Mouse (Mus musculus): Measurements from ENCODE around the gene Tmem121. TPM values are rescaled to one million over a fixed set of nuclear protein-coding genes. Genes with fewer than 3 reads are reported as not detected.

Gene Tmem121
- polyA plus RNA-seq, 1 experiment from 2014 or later: 7.2 TPM

DNA sequence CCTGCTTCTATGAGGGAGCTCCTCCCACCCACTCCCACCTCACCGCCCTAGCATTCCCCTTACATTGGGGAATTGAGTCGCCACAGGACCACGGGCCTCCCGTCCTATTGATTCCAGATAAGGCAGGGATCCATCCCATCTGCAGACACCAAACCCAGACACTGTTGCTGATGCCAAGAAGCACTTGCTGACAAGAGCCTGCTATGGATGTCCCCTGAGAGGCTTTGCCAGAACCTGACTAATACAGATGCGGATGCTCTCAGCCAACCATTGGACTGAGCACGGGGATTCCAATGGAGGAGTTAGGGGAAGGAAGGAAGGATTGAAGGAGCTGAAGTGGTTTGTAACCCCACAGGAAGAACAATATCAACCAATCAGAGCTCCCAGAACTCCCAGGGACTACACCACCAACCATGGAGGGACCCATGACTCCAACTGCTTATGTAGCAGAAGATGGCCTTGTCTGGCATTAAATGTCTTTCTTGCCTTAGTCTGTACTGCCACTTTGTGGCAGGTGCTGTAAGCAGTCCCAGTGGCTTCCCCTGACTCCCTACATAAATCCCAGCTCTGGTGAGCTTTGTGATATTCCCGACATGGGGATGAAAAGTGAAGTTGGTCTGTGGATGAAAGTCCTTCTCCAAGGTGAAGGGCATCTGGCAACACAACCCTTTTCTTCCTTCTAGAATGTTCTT, 19.7 kb downstream of the Tmem121 start:
- no peaks in the 10 kb centered on the region for H3K4me1 ChIP-seq (ENCODE audit: control insufficient read depth, insufficient read depth, low read length)
- H3K27ac ChIP-seq (ENCODE audit: low read length): no peak overlapping the region
- H3K27me3 ChIP-seq (ENCODE audit: control insufficient read depth, insufficient read depth, low read length): no peaks in the 10 kb centered on the region
- ATAC-seq (ENCODE audit: insufficient number of reproducible peaks, insufficient read depth, low FRiP score, low read depth): no peak
- H3K4me2 ChIP-seq (replicated peaks; ENCODE audit: low read depth, low read length): no peak overlapping the region
- H3K36me3 ChIP-seq (ENCODE audit: control insufficient read depth, insufficient read depth, low read length): no peaks in the 10 kb centered on the region
- H3K9me3 ChIP-seq (ENCODE audit: control insufficient read depth, low read depth, low read length): 0 out of 2 replicates have a peak, but pooled peaks cover 3% of the 10 kb centered on the region
- H3K9ac ChIP-seq (replicated peaks; ENCODE audit: low read depth, low read length): no peak overlapping the region
- 83% methylated on average over 7 of the region's 7 CpGs for WGBS
- no peak overlapping the region for H3K4me3 ChIP-seq (ENCODE audit: low read depth, low read length)

DNA sequence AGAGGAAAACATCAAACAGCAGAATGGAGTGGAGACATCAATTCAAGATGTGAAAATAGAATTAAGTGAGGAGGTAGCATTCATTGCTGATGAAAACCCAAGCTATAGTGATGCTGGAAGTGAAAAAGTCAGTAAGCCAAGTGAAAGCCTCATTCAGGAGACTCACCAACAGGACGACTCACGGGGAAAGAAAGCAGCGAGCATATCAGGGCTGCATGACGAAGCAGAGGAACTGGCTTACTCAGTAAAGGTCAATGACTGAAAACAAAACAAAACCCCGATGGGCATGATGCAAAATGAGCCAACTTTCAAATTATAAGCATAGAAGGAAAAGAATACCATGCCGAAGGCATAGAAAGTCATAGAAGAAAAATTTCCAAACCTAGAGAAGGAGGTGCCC, 22.0 kb downstream of the Tmem121 start:
- no peaks in the 10 kb centered on the region for H3K9me3 ChIP-seq (ENCODE audit: control insufficient read depth, low read depth, low read length)
- no peaks in the 10 kb centered on the region for H3K27me3 ChIP-seq (ENCODE audit: control insufficient read depth, insufficient read depth, low read length)
- H3K4me1 ChIP-seq (ENCODE audit: control insufficient read depth, insufficient read depth, low read length): no peaks in the 10 kb centered on the region
- H3K9ac ChIP-seq (replicated peaks; ENCODE audit: low read depth, low read length): no peak overlapping the region
- no peak for ATAC-seq (ENCODE audit: insufficient number of reproducible peaks, insufficient read depth, low FRiP score, low read depth)
- 78% methylated on average over 6 of the region's 6 CpGs for WGBS
- no peak overlapping the region for H3K4me3 ChIP-seq (ENCODE audit: low read depth, low read length)
- no peak overlapping the region for H3K27ac ChIP-seq (ENCODE audit: low read length)
- H3K4me2 ChIP-seq (replicated peaks; ENCODE audit: low read depth, low read length): no peak overlapping the region
- no peaks in the 10 kb centered on the region for H3K36me3 ChIP-seq (ENCODE audit: control insufficient read depth, insufficient read depth, low read length)

- H3K4me2 ChIP-seq (replicated peaks; ENCODE audit: low read depth, low read length): no peak overlapping the region
- no peak for ATAC-seq (ENCODE audit: insufficient number of reproducible peaks, insufficient read depth, low FRiP score, low read depth)
- 85% methylated on average over 17 of the region's 17 CpGs for WGBS
These were observed 25.1 kb downstream of the Tmem121 start for GRCm38 (mm10) chr12:113210586-113211378.

DNA sequence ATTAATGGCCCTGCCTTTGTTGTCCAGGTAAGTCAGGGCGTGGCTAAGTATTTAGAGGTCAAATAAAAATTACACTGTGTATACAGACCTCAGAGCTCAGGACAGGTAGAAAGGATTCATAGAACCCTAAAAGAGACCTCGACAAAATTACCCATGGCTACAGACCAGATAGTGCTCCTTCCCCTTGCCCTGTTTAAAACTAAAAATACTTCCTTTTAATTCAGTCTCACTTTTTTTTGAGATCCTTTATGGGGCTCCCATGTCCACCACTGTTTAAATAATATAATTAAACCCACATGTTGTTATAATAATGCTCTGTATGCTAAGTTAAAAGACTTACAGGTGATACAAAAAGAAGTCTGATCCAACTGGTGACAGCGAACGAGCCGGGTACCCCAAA, 26.0 kb downstream of the Tmem121 start:
- 78% methylated on average over 5 of the region's 5 CpGs for WGBS
- Histone ChIP-seq H3K4me1 (ENCODE audit: control insufficient read depth, insufficient read depth, low read length) (no peaks in the 10 kb centered on the region), H3K4me2 (replicated peaks; ENCODE audit: low read depth, low read length) (no peak overlapping the region), H3K36me3 (ENCODE audit: control insufficient read depth, insufficient read depth, low read length) (no peaks in the 10 kb centered on the region), H3K9me3 (ENCODE audit: control insufficient read depth, low read depth, low read length) (no peaks in the 10 kb centered on the region), H3K9ac (replicated peaks; ENCODE audit: low read depth, low read length) (no peak overlapping the region), H3K27me3 (ENCODE audit: control insufficient read depth, insufficient read depth, low read length) (no peaks in the 10 kb centered on the region), H3K27ac (ENCODE audit: low read length) (no peak overlapping the region), H3K4me3 (ENCODE audit: low read depth, low read length) (no peak overlapping the region)
- no peak for ATAC-seq (ENCODE audit: insufficient number of reproducible peaks, insufficient read depth, low FRiP score, low read depth)

More at GRCm38 (mm10) chr12:113210586-113211378, 25.1 kb downstream of the Tmem121 start:
- H3K4me3 ChIP-seq (ENCODE audit: low read depth, low read length): no peak overlapping the region
- no peaks in the 10 kb centered on the region for H3K9me3 ChIP-seq (ENCODE audit: control insufficient read depth, low read depth, low read length)
- H3K9ac ChIP-seq (replicated peaks; ENCODE audit: low read depth, low read length): no peak overlapping the region
- no peaks in the 10 kb centered on the region for H3K27me3 ChIP-seq (ENCODE audit: control insufficient read depth, insufficient read depth, low read length)
- no peak overlapping the region for H3K27ac ChIP-seq (ENCODE audit: low read length)
- H3K36me3 ChIP-seq (ENCODE audit: control insufficient read depth, insufficient read depth, low read length): no peaks in the 10 kb centered on the region
- H3K4me1 ChIP-seq (ENCODE audit: control insufficient read depth, insufficient read depth, low read length): no peaks in the 10 kb centered on the region

DNA sequence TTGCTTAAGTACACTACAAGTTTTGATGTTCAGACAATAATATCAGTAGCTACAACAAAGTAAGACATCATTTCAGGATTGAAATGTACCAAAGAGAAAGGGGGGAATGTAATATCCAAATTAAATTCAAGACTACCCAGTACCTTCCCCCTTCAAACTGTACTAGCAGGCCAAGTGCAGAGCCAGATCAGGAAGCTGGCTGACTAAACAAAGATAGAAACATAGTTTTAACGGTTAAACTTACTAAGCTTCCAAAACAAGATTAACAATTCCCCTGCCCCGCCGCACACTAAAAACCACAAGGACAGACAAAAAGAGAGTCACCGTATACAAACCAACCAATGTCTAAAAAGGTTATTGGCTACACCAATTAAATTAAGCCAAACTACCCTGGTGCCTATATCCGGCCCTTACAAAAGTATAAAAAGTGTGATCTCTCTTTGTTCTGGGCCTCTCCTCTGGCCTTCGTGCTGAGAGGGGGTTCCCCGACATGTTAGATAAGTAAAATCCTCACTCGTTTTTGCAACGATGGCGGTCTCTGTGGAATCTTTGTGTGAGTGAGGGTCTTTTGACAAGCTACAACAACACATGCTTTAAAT, 26.7 kb downstream of the Tmem121 start:
- Histone ChIP-seq H3K4me3 (ENCODE audit: low read depth, low read length) (no peak overlapping the region), H3K4me1 (ENCODE audit: control insufficient read depth, insufficient read depth, low read length) (no peaks in the 10 kb centered on the region), H3K27ac (ENCODE audit: low read length) (no peak overlapping the region), H3K27me3 (ENCODE audit: control insufficient read depth, insufficient read depth, low read length) (no peaks in the 10 kb centered on the region), H3K9me3 (ENCODE audit: control insufficient read depth, low read depth, low read length) (no peaks in the 10 kb centered on the region), H3K4me2 (replicated peaks; ENCODE audit: low read depth, low read length) (no peak overlapping the region), H3K9ac (replicated peaks; ENCODE audit: low read depth, low read length) (no peak overlapping the region), H3K36me3 (ENCODE audit: control insufficient read depth, insufficient read depth, low read length) (no peaks in the 10 kb centered on the region)
- WGBS: 87% methylated on average over 10 of the region's 10 CpGs
- ATAC-seq (ENCODE audit: insufficient number of reproducible peaks, insufficient read depth, low FRiP score, low read depth): no peak

- no peak for ATAC-seq (ENCODE audit: insufficient number of reproducible peaks, insufficient read depth, low FRiP score, low read depth)
- no peaks in the 10 kb centered on the region for H3K4me1 ChIP-seq (ENCODE audit: control insufficient read depth, insufficient read depth, low read length)
These were observed 27.5 kb downstream of the Tmem121 start for GRCm38 (mm10) chr12:113213226-113213625.

GRCm38 (mm10) chr12:113214072-113214808, 28.5 kb downstream of the Tmem121 start:
- no peak overlapping the region for H3K4me3 ChIP-seq (ENCODE audit: low read depth, low read length)
- no peak overlapping the region for H3K9ac ChIP-seq (replicated peaks; ENCODE audit: low read depth, low read length)
- H3K36me3 ChIP-seq (ENCODE audit: control insufficient read depth, insufficient read depth, low read length): no peaks in the 10 kb centered on the region
- no peak for ATAC-seq (ENCODE audit: insufficient number of reproducible peaks, insufficient read depth, low FRiP score, low read depth)
- 84% methylated on average over 25 of the region's 25 CpGs for WGBS
- no peaks in the 10 kb centered on the region for H3K27me3 ChIP-seq (ENCODE audit: control insufficient read depth, insufficient read depth, low read length)
- no peaks in the 10 kb centered on the region for H3K4me1 ChIP-seq (ENCODE audit: control insufficient read depth, insufficient read depth, low read length)
- no peak overlapping the region for H3K4me2 ChIP-seq (replicated peaks; ENCODE audit: low read depth, low read length)
- no peak overlapping the region for H3K27ac ChIP-seq (ENCODE audit: low read length)
- H3K9me3 ChIP-seq (ENCODE audit: control insufficient read depth, low read depth, low read length): no peaks in the 10 kb centered on the region

More at GRCm38 (mm10) chr12:113213226-113213625, 27.5 kb downstream of the Tmem121 start:
- Histone ChIP-seq H3K27ac (ENCODE audit: low read length) (no peak overlapping the region), H3K9me3 (ENCODE audit: control insufficient read depth, low read depth, low read length) (no peaks in the 10 kb centered on the region), H3K9ac (replicated peaks; ENCODE audit: low read depth, low read length) (no peak overlapping the region), H3K36me3 (ENCODE audit: control insufficient read depth, insufficient read depth, low read length) (no peaks in the 10 kb centered on the region), H3K4me3 (ENCODE audit: low read depth, low read length) (no peak overlapping the region), H3K27me3 (ENCODE audit: control insufficient read depth, insufficient read depth, low read length) (no peaks in the 10 kb centered on the region), H3K4me2 (replicated peaks; ENCODE audit: low read depth, low read length) (no peak overlapping the region)
- 77% methylated on average over 2 of the region's 2 CpGs for WGBS

DNA sequence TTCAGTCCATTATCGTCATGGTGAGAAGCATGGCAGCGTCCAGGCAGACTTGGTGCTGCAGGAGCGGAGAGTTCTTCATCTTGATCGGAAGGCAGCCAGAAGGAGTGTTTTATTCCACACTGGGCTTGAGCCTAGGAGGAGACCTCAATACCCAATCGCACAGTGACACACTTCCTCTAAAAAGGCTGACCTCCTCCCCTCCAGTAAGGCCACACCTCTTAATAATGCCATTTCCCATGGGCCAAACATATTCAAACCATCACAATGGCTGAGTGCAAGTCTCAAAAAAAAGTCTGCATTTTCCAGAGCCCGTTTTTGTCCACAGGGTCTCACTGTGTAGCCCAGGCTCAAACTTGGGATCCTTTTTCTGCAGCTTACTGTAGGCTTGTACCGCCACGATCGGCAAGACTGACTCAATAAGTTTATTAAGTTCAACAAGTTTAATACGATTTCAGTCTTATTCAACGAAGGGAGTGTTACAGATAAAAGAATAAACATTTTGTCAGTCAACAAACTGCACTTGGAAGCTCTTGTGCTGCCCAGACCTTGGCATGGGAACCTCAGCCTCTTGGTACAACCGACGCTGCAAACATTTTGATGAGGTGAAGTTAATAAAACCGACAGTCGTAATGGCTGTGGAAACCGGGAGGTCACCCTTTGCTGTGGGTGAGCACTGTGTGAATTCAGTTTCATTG, 29.4 kb downstream of the Tmem121 start:
- H3K4me3 ChIP-seq (ENCODE audit: low read depth, low read length): no peak overlapping the region
- H3K4me2 ChIP-seq (replicated peaks; ENCODE audit: low read depth, low read length): no peak overlapping the region
- no peaks in the 10 kb centered on the region for H3K4me1 ChIP-seq (ENCODE audit: control insufficient read depth, insufficient read depth, low read length)
- H3K36me3 ChIP-seq (ENCODE audit: control insufficient read depth, insufficient read depth, low read length): no peaks in the 10 kb centered on the region
- no peaks in the 10 kb centered on the region for H3K9me3 ChIP-seq (ENCODE audit: control insufficient read depth, low read depth, low read length)
- H3K27me3 ChIP-seq (ENCODE audit: control insufficient read depth, insufficient read depth, low read length): no peaks in the 10 kb centered on the region
- no peak for ATAC-seq (ENCODE audit: insufficient number of reproducible peaks, insufficient read depth, low FRiP score, low read depth)
- H3K9ac ChIP-seq (replicated peaks; ENCODE audit: low read depth, low read length): no peak overlapping the region
- WGBS: 80% methylated on average over 16 of the region's 16 CpGs
- no peak overlapping the region for H3K27ac ChIP-seq (ENCODE audit: low read length)

Measured in stomach, embryonic 14.5 days (tissue).